Mouse (Mus musculus) gastrocnemius, postnatal 10 days (tissue): ENCODE data around the gene Ajm1. TPM values are rescaled to one million over a fixed set of nuclear protein-coding genes. Genes with fewer than 3 reads are reported as not detected.

Experiments
- DNase-seq: peaks from one replicate; pipeline ENCODE4 v3.0.0; 2021; ENCODE audit warnings: mixed read lengths
- long read RNA-seq, 2 experiments: library from polyadenylated mRNA; stranded (forward); transcript quantifications; one replicate each; pipeline ENCODE4 v2.0.0; 2021
- total RNA-seq, 2 experiments: library from RNA; stranded (reverse); gene quantifications; 2 replicates each; pipeline ENCODE4 v1.2.3; 2021

Gene Ajm1
- total RNA-seq, result under 1 TPM; 0.14 to 0.38 TPM
- long read RNA-seq, experiment 1, result 0 reads
- long read RNA-seq, experiment 2, result 0 reads

DNA sequence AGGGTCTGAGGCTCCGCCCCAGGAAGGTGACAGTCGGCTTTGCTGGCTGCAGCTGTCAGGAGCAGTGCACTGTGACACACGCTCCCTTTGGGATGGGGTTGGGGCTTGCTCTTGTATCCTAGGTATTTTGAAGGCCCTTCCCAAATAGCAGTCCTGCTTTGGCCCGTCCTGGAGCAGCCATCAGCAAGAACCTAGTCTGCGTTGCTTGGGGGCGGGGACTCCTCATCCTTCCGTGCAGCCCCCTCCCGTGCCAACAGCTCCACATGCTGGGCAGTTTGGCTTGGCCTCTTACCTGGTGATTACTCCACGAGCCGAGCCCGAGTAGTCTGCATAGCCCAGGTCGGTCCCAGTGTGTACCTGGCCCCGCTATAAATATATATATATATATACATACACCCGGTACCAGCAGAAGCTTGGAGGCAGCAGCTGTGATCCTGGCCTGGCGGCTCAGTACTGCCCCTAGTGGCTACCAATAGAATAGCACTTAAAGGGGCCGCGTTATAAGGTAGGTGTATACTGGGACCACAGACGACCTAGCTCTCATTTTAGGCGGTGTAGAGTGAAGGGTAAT, at the start of gene Ajm1:
TSS of gene Ajm1 (minus strand) at position 464 of the 571 bp plus-strand sequence.
- peak; percentile 42 for DNase-seq

DNA sequence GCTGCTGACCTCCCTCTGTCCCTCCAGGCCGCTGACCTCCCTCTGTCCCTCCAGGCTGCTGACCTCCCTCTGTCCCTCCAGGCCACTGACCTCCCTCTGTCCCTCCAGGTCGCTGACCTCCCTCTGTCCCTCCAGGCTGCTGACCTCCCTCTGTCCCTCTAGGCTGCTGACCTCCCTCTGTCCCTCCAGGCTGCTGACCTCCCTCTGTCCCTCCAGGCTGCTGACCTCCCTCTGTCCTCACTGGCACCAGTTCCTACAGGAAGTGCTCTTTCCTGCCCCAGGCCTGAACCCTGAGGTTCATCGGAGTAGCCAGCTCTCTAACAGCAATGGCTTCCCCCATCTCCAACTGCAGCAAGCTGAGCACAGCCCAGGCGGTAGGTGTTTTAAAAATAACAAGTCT, 47.2 kb upstream of the Ajm1 start:
- DNase-seq, result no peak

DNA sequence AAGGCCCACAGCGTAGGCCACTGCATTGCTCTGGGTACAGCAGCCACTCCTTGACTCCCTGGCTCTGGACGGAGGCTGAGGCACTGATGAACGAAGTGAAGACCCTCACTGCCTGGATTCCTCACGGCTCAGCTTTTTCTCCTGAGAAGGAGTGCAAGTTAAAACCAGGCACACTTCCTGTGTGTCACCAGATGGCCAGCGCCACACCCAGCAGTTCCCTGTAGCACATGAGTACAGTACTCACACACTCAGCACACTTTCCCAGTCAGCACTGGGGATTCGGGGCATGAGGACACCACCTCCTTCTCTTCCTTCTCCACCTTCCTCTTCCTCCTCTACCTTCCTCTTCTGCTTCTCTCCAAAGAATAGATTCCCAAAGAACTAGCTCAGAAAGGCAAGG, 46.3 kb upstream of the Ajm1 start, which contains the start of gene Fcna:
TSS of gene Fcna (minus strand) at position 220 of the 400 bp plus-strand sequence.
- DNase-seq, result no peak

GRCm38 (mm10) chr2:25625986-25626385, 44.4 kb upstream of the Ajm1 start:
- DNase-seq, result no peak

DNA sequence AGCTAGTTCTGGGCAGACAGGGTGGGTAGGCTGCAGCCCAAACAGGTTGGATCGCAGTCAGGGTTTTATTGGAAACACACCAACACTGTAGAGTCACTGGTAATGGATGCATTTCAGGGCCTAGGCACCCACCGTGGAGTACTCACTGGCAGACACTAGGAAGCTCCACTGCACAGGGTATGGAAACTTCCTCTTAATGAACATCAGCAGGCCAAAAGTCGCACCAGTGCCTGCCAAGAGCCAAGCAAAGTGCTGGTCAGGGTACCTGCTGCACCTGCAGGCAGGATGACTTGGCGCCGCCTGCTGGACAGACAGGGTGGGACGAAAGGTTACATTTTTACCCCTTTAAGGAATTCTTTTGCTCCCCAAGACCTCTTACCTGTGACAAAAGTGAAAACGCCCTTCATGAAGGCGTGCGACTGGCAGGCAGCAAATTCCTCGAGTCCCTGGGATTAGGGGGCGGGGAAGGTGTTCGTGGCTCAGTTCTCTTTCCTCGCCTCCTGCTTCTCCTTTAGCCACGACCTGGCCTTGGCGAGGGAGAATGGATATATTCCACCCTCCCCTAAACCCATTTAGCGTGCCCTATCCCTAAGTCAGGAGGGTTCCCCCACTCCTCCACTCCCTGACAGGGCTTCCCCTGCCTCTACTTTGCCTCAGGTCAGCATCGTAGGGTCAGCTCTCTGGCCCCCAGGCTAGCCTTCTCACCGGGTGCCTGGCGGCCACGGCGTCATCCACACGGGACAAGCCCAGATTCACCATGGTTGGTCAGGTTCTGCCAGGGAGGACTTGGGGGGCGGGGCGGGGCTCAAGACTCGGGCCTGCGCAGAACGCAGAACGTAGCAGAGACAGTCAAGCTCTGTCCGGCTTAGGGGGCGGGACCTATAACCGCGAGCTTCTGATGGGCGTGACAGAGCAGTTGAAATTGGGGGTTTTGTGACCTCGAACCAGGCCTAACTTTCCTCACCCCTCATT, 40.0 kb upstream of the Ajm1 start, which contains the start of gene Tmem141:
TSS of gene Tmem141 (minus strand) at position 777 of the 972 bp plus-strand sequence.
- peak; percentile 86 for DNase-seq

DNA sequence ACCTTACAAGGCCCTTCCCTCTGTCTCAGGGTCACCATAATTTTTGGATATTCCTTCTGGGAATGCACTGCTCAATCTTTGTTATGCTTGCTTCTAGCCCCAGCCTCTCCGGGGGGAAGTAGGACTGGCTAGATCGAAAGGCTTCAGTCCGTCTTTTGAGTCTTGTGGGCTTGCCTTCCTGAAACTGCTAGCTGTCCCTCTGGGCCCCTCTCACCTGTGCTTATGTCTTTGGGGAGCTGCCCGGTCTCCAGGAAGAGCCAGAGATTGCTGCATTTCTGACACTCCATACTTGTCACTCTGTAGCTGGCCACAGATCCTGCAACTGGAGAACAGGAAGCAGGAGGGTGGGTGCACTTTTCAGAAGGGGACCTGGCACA, 39.3 kb upstream of the Ajm1 start:
- DNase-seq, result no peak

DNA sequence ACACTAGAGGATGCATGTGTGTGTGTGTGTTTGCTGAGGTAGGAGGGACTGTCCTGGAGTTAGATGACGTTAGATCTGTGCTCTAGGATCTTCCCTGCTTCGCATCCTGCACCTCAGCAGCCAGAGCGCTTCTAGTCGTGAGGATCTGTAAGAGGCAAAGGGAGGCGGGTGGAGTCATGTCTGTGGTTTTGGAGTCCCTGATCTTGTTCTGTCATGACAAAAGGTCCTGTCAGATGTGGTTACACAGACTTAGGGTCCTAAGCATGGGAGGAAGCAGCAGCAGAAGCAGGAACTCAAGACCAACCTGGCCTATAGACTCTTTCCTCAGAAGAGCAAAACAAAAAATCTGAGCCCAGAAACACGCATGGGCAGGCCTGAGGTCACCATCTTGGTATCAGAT, 38.8 kb upstream of the Ajm1 start:
- no peak for DNase-seq

- no peak for DNase-seq
These were observed 36.0 kb upstream of the Ajm1 start, which contains the start of gene Ccdc183 for GRCm38 (mm10) chr2:25617578-25617977. Gene Ccdc183, minus strand, starts transcription at chr2:25617678.

- no peak for DNase-seq
These were observed 34.8 kb upstream of the Ajm1 start for GRCm38 (mm10) chr2:25616398-25616797.

GRCm38 (mm10) chr2:25608671-25609070, 27.1 kb upstream of the Ajm1 start:
- no peak for DNase-seq

- peak; percentile 89 for DNase-seq
These were observed 26.4 kb upstream of the Ajm1 start, which contains the start of gene Rabl6 for GRCm38 (mm10) chr2:25607761-25608622. Gene Rabl6, minus strand, starts transcription at chr2:25608521.

GRCm38 (mm10) chr2:25602526-25602925, 21.0 kb upstream of the Ajm1 start:
- no peak for DNase-seq

GRCm38 (mm10) chr2:25600037-25600436, 18.5 kb upstream of the Ajm1 start:
- DNase-seq, result no peak

- DNase-seq, result no peak
These were observed 17.2 kb upstream of the Ajm1 start for GRCm38 (mm10) chr2:25598749-25599148.

DNA sequence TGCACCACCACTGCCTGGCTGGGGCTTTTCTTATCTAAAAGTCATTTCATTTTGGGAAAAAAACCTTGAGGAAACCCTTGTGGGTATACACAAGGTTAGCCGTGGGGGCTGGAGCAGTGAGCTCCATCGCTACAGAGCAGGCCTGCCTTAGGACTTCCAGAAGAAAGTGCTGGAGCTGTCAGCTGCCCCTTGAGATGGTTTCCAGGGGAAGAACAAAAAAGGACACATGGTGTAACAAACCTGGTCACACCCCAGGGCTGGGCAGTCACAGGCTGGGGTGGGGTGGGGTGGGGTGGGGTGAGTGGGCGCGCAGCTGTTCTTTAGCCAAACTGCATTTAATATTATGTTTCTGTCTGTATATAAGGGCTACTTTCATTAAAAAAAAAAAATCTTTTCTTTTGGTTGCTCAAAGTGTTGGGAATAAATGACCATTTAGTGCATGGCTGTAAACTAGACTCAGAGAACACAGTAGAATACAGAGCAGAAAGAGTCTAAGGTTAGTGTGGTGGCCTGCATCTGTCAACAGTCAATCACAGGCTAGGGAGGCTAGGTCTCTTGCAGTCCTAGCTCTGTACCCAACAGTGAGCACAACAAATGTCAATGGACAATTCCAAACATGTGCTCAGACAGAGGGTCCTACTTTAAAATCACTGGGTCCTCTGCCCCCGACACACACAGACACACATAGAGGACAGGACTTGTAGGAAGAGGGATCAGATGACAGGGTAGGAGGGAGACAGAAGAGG, 15.4 kb upstream of the Ajm1 start:
- DNase-seq, result no peak

- DNase-seq, result no peak
These were observed 10.3 kb upstream of the Ajm1 start for GRCm38 (mm10) chr2:25591863-25592262.

DNA sequence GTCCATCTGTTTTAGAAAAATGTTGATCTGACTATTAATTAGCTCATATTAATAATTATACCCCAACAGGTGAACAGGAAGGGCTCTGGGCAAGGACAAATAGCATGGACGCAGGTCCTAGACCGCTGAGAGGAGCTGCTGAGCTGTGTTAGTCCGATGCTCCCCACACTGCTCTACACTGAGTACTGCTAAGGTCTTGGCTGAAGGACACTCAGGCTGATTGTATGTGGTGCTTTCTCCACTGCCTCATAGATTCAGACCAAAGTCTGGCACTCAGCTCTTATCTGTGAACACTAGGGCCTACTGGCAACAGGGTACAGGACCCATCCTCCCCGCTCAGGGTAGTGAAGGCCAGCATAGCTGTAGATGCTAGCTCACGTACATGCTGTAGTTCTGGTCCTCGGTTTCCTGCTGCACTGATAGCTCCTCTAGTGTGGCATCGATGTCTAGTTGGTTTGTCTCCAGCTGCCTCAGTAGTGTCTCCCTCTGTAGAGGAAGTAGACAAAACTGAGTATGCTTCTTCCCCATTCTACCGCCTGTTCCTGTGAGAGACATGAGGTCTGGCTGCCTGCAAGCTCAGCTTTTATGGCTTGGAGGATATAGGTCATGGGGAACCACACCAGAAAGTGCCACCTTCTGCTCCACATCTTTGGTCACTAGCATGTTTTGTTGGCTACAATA, 6.8 kb upstream of the Ajm1 start:
- DNase-seq, result no peak

DNA sequence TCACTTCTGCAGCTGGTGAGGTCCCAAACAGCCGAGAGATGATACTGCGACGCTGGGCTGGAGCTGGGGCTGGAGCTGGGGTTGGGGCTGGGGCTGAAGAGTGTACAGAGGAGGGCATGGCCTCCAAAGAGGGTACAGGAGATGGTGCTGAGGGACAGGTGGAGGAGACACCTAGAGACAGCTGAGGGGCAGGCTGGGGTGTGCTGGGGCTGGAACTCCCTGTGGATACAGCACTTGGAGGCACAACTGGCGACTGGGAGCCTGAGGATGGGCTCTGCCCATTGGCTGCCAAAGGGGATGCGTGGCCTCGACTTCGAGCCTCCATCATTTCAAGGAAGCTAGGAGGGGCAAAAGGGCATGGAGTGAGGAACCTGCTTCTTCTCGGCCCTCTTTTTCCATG, 5.7 kb upstream of the Ajm1 start:
- DNase-seq, result no peak

GRCm38 (mm10) chr2:25585601-25586000, 4.0 kb upstream of the Ajm1 start:
- DNase-seq, result no peak

- DNase-seq, result no peak
These were observed 3.3 kb upstream of the Ajm1 start for GRCm38 (mm10) chr2:25584856-25585255.

- DNase-seq, result no peak
These were observed 2.6 kb upstream of the Ajm1 start for GRCm38 (mm10) chr2:25584152-25584551.
